Mouse (Mus musculus) bone marrow macrophage, adult 2 months (primary cell): Measurements from ENCODE around the gene Slc39a10.

Experiments
- CTCF ChIP-seq: IDR thresholded peaks from 2 replicates; pipeline ENCODE4 v1.5.1; 2012; ENCODE audit warnings: low read depth, mild to moderate bottlenecking, low read length, moderate library complexity
- POLR2A ChIP-seq: IDR thresholded peaks from 2 replicates; pipeline ENCODE4 v1.6.1; 2012; ENCODE audit warnings: mild to moderate bottlenecking, low read depth, low read length, borderline replicate concordance

GRCm38 (mm10) chr1:46843406-46843805 lies 49.2 kb downstream of the Slc39a10 start:
- TF ChIP-seq CTCF (no peak), POLR2A (no peak)
